Mouse (Mus musculus) heart, postnatal 36 days (tissue): Measurements from ENCODE around the gene Sipa1l3. TPM values are rescaled to one million over a fixed set of nuclear protein-coding genes. Genes with fewer than 3 reads are reported as not detected.

Experiments used
- DNase-seq, 2 experiments: peaks; one replicate each; pipeline ENCODE4 v3.0.0; 2021 to 2022
- intact Hi-C: fragments of 180-260 bp; cut with DNase I; formaldehyde crosslinking; loops from one replicate; pipeline ENCODE4 v1.15.1; 2025
- total RNA-seq, 2 experiments: library from RNA; stranded (reverse); gene quantifications; 2 replicates each; pipeline ENCODE4 v1.2.3; 2021

Gene Sipa1l3
- total RNA-seq, 2 experiments from 2014 or later, result 8.4 to 9.7 TPM

DNA sequence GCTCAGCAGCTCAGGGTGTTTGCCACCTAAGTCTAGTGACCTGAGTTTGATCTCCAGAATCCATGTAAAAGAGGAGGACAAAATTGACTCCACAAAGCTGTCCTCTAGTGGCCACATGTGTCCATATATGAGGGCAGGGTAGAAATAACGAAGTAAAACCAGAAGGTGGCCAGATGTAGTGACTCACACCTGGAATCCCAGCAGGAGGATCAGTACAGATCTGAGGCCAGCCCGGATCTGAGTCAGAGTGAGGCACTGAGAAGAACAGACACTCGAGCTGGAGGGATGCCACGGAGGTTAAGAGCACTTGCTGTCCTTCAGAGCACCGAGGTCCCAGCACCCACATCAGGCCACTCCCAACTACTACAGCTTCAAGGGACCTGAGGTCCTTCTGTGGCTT, 68.3 kb downstream of the Sipa1l3 start:
- DNase-seq, result no peak
- intact Hi-C loops, result no loop called here

DNA sequence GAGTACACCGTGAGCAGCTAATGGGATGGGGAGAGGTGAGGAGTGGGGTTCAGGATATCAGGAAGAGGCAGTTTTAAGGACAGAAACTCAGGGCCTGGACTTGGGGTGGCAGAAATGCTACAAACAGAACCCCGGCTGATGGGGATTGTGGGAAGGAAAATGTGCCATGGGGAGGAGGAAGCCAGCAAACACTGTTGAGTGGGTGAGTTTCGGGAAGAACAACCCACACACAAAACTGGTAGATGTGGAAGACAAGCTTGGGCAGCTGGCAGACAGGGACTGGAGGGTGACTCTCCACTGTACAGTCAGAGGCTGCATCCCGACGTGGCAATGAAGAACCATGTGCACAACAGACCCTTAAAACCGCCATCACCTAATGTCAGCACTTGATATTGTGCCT, 69.6 kb downstream of the Sipa1l3 start:
- DNase-seq, result no peak
- intact Hi-C loops, result no loop called here

DNA sequence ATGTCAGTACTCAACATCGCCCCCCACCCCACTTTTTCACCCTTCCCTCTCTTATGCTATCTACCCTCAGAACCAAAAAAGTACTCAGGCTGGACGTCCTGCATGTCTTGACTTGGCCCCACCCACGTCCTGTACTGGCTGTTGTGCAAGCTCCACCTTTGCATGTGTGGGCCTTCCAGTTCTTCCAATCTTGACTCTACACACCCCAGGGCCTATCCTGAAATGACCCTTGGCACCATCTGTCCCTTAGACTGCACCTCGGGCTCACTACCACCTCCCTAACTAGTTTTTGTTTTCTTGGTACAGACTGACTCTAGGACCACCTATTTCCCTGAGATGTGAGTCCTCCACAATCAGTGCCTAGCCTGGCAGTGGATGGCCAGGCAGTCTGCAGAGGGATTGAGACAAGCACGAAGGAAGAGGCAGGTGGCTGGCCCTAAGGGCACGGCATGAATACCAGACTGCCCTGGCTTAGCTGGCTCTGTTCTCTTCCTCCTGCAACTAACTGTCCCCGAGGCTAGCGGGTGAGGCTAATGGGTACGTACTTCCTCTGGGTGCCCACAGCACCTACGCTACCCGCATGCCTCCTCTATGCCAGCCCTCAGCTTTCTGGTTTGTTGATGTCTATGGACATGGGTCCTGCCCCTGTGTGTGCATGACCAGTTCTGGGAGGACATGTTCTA, 71.2 kb downstream of the Sipa1l3 start:
- DNase-seq, result no peak
- intact Hi-C loops, result no loop called here

DNA sequence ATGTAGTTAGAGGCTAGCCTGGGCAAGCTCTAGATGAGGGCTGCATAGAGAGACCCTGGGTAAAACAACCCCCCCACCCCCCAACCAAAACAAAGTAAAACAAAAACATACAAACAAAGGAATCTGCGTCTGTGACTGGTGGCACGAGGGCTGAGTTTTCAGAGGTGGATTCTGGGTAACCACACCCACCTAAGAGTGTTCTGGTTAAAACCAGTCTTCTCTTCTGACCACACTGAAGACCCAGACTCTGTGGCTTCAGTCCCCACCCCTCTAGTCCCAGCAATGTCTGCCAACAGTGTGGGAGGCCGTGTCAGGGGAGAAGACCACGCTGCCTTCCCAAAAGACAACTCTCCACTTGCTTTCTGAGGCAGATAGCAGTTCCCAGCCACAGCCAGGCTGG, 72.3 kb downstream of the Sipa1l3 start:
- no peak for DNase-seq
- intact Hi-C loops, result no loop called here

DNA sequence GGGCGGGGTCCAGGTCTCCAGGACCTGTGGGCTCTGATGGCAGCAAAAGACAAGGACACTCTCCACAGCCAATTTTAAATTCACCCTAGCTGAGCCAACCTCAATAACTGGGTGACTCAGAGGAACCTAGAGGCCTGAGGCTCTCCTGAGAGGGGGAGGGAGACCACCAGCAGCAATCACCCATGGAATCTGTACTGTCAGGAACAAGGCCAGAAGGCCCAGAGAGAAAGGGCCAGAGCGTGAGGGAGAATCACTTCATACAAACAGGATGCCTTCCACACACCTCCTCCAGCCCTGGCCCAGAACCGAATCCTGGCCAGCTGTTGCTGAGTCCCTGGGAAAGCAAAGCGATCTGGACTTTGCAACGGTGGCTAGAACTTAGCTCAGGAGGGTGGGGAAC, 73.9 kb downstream of the Sipa1l3 start:
- no peak for DNase-seq
- intact Hi-C loops, result no loop called here

DNA sequence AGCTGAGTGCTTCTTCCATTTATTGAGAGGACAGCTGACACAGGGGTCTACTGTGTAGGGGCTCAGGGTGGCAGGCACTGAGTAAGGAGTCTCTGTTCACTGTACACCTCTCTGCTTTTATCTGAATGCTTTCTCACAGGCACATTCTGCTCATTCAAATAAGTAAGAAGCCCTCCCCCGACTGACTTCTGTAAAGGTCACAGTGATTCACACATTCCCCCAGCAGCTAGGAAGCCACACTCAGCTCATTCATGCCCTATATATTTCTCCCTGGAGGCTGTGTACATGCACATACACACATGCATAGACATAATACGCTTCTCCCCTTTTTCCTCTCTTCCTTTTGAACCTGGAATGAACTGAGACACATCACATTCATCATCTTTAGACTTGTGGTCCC, 74.4 kb downstream of the Sipa1l3 start:
- no peak for DNase-seq
- intact Hi-C loops, result no loop called here

DNA sequence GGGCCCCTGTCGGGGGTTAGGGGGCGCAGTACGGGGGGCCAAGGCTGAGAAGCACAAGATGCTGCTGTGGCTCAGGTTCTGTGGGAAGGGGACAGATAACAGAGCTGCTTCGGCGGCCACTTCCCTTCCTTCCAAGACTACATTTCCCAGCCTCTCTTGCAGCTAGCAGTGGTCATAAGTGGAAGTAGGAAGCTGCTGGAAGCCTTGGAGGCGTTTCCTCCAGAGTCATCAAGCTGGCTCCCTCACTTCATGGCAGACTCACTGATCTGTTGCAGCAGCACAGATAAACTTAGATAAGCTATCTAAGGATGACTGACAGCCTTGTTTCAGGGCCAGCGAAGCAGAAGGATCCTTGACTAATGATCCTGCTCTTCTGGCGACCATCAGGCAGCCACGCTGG, 76.6 kb downstream of the Sipa1l3 start:
- DNase-seq, result no peak
- intact Hi-C loops, result no loop called here

DNA sequence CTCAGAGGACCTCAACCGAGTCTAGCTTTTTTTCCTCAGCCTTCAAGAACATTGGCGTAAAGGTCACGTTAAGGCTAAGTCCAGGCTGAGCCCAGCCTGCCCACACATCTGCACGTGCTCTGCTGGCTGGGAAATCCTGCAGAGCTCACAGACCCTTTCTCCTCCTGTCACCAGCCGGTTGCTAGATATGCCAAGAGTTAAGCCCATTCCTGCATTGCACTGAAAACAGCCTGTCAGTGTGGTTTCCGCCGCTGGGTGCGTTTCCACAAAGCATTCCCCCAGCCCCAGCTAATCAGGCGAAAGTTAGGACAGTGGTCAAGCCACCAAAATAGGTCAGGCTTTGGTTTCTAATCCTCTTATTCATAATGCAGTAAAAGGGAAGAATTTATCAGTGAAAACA, 77.3 kb downstream of the Sipa1l3 start:
- DNase-seq, result no peak
- intact Hi-C loops, result no loop called here

DNA sequence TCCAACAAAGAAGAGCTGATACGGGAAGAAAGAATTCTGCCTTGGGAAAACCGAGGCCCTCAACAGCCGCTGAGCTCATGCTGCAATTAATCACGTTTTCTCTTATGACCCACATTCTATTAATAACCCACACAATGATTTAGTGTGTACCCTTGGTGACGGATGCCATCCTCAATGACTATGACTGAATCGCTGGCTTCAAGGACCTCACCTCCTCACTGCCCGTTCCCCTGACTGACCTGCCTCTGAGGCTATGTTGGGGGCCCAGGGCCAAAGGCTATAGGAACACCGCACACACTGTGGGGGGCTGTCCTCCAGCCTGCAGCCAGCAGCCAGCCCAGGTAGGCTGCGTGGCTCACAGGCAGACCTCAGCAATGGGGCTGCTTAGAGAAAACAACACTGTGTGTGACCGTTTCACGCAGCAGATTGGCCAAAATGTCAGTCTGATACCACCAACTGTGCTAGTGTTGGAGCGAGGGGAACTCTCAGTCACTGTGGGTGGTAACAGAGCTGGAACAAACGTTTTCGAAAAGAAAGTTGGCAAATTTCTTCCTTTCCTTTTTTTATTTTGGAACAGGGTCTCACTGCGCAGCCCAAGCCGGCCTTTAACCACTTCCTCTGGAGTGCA, 79.7 kb downstream of the Sipa1l3 start:
- DNase-seq, result no peak
- intact Hi-C loops, result no loop called here

DNA sequence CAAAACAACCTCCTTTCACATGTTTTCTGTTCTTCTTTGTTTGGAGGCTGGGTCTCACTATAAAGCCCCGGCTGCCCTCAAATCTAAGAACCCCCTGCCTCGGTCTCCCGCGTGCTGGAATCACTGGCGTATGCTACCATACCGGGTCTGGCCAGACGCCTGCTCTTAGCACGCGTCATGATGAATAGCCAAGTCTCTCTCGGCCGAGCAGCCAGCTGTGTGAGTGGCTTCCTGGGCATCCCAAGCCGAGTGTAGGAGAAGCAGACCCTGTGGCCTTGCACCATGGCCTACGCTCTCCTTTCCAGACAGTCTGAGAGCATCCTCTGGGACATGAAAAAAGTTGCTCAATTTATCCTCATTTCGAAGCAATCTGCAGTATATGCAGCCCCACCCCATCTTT, 80.2 kb downstream of the Sipa1l3 start:
- intact Hi-C loops, result no loop called here
- DNase-seq, result no peak

DNA sequence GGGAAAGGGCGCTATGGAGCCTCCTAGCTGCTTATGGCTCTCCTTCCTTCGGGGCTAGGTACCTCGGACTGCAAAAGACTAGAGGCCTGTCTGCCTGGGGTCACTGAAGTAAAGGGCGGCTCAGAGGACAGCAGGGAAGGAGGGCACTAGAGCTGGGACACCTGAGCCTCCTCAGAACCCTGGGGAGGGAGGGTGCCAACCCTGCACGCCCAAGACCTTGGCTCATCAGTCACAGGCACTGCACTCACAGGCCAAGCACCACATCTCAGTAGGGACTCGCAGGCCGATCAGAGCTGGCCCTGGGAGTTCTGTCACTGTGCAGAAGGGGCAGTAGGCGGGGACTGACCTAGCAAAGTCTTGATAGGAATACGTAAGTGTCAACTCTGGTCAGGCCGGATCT, 81.4 kb downstream of the Sipa1l3 start:
- no peak for DNase-seq
- intact Hi-C loops, result no loop called here

DNA sequence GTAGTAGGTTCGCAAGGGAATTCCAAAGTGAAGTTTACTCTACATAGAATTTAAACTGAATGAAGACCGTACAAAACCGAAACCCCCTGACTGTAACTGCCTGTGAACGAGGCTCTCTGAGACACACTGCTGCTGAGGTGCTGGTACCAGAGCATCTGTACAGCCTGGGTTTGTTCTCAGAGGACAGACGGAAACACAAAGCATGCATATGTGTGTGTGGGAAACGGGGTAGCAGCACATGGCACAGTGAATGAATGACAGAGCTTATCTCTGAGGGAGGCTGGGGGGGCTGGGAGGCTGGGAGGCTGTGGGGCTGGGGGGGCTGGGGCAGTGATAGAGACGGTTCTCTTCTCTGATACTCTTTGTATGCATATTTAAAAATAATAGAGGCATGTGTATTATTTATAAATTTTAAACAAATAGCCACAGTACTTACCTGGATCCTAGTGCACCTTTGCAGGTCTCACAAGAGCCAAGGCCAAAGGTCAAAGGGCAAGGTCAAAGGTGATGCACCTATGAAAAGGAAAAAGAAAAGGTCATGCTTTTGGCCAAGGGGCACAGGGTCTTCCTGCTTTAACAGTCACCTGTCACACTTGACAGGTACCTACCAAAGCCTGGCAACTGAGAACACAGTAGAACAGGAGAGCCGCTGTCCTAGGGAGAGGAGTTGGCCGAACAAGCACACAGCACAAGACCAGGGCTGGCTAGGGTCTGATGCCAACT, 84.0 kb downstream of the Sipa1l3 start:
- intact Hi-C loops, result no loop called here

DNA sequence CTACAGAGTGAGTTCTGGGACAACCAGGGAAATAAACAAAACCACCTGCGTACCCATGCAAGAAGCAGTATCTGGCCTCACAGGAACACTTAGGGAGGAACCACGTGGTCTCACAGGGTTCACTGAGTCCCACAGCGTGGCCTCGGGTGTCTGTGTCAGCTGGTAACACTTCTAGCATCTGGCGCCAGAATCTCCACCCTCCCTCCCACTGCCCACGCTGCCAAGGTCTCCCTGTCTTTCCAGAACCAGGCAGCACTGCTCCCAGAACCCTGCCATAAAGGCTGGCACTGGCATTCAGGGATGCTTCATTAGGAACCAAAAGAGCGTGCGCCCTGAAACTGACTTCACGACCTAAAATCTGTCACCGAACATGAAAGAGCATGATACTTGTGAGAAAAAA, 84.7 kb downstream of the Sipa1l3 start:
- intact Hi-C loops, result no loop called here
- DNase-seq, result no peak

More for the DNA sequence above, 84.0 kb downstream of the Sipa1l3 start:
- no peak for DNase-seq

DNA sequence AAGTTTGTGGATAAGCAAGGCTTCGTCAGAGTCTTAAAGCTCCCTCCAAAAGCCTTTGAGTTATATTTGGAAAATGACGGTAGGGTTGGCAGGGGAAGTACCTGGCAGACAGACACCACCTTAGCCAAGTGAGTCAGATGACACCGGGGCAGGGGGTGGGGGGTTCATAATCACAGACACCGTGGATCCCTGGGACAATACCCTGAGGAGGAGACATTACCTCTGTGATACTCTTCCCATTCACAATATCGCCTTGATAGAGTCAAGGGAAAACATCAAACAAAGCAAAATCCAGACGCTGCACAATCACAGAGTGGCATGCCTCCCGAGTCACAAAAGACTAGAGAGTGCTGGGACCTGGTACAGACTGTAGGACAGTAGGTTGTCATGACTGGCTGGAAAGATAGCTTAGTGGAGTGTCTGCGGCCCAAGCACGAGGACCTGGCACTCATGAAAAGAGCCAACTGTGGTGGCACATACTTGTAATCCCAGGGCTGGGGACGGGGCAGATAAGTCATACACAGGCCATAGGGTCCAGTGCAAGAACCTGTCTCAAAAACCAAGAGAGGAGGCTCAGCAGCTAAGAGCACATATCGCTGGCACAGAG, 85.4 kb downstream of the Sipa1l3 start:
- DNase-seq, result no peak
- intact Hi-C loops, result no loop called here

DNA sequence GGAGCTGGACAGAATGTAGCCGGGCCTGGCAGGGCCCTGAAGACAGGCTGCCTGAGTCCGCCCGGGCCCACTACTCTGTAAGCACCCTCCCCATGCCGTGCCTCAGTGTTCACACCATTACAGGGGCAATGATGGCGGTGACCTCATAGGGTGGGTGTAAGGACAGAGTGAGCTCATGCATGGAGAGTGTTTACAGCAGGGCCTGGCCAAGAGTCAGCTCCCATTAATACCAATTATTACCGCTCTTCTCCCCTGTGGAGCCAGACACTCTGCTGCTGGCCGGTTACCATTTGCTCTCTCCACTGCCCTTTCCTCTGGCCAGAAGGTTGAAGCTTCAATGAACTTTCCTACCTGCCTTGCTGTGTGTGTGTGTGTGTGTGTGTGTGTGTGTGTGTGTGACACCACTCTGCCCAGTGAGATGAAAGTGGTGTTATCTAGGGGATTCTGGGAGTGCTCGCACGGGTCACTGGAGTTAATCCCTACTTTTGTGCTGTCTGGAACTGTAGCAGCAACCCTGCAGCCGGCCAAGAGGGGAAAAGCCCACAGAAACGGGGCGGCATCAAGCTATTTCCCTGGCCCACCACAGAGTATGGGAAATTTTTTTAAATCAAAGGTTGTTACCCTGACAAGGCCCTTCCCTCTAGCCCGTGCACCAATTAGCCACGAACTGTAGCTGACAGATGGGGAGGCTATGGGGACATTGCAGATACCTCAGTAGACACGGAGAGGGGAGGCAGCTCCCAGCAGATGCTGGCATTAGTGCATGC, 86.1 kb downstream of the Sipa1l3 start:
- intact Hi-C loops, result no loop called here
- DNase-seq, result no peak

DNA sequence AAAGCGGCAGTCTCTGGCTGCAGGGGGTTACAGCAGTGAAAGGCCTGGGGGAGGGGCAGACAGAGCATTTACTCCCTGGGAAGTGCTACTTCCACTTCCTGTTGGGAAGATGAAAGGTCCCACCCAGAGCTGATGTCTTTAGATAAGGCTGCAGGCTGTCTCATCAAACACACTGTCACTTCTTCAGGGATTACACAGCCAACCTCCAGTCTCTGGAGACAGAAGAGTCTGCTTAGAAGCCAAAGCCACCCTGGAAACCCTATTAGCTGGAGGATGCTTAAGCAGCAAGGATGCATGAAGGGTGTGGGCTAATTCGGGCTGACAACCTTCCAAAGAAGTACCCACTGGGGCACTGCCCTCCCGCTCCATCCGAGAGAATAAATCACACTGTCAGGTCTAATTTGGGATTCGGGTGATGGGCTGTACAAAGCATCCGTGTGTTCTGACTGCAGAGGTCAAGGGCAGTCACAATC, 87.7 kb downstream of the Sipa1l3 start:
- DNase-seq, result no peak

DNA sequence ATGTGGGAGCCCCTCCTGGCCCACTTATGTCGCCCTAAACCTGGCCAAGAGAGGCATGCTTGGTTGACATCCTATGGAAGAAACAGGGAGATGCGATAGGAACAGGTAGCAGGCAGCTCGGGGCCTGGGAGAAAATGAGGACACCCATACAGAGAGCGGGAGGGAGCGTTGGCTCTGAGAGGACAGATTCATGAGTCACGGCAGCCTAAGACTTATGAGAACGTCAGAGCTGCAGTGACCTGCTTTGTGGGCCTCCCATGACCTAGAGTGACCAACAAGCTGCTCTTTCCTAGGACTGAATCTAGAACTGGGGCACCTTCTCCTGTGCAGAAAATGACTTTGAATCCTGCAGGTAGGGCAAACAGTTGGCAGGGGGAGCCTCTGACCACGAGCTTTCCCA, 92.4 kb downstream of the Sipa1l3 start:
- DNase-seq, result no peak

More for the DNA sequence above, 87.7 kb downstream of the Sipa1l3 start:
- intact Hi-C loops, result no loop called here

DNA sequence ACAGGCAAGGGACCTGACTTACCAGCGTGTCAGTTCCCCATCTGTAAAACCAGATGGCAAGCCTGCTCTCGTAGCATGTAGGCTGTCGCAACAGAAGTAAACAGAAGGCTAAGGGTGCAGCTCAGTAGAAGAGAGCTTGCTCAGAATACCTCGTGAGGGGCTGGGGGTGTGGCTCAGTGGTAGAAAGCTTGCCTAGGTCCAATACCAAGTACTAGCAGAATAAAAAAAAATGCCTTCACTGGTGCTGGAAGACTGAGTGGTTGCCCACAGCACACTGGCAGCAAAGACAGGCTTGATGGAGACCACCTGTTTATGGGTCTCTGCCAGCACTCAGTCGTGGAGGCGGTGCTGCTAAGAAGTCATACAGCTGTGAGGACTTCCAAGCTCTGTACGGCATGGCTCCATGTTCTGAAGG, 93.0 kb downstream of the Sipa1l3 start:
- intact Hi-C loops, result no loop called here

More for the DNA sequence above, 92.4 kb downstream of the Sipa1l3 start:
- intact Hi-C loops, result no loop called here

DNA sequence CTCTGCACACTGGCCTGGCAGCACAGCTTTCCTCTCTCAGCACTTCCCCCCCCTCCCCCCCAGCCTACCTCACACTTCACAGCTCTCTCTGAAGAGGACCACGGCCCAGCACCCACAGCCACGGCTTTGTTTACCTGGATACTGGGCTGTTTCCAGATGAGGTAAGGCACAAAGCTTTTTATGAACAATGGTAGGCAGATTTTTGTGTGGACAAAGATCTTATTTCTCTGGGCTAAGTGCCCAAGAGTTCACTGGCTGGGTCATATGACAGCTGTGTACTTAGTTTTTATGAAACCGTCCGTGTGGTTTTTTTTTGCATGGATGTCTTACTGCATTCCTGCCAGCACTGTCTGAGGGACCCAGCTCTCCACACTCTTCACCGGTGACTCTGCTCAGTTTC, 93.8 kb downstream of the Sipa1l3 start:
- DNase-seq, result no peak
- intact Hi-C loops, result no loop called here

More for the DNA sequence above, 93.0 kb downstream of the Sipa1l3 start:
- DNase-seq, result no peak

DNA sequence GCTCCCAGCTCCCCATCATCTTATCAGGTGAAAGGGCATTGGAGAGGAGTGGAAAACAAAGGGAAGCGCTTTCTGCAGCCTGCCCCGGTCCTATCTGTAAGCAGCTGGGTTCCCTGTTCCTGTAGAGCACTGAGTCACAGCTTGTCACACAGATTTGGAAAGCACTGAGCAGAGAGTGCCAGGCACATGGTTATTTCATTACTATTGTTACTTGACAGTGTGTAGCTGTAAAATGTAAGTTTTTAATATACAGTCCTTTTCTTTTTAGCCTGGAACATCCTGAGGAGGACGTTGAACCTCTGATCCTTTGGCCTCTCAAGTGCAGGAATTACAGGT, 96.6 kb downstream of the Sipa1l3 start:
- DNase-seq, result no peak
- intact Hi-C loops, result no loop called here
